Mouse (Mus musculus): ENCODE results near the gene Dclre1a. TPM values are rescaled to one million over a fixed set of nuclear protein-coding genes. Genes with fewer than 3 reads are reported as not detected.
"Not testable (repeated sequence)": the region's sequence is repeated elsewhere in the genome, so short reads cannot be mapped to it uniquely, and the experiment has no call there.

Dclre1a gene
- polyA plus RNA-seq, 1 experiment: 5.5 TPM

- Histone ChIP-seq H3K4me1 (ENCODE audit: control insufficient read depth, insufficient read depth, insufficient read length, low read length) (peaks cover 5% of the 10 kb centered on the region), H3K4me3 (ENCODE audit: insufficient read depth, low read depth, low read length) (no peak overlapping the region), H3K27ac (replicated peaks; ENCODE audit: low read depth, low read length) (peak overlapping the region; percentile 93)
These were observed 14.5 kb downstream of the Dclre1a start for GRCm38 (mm10) chr19:56533291-56534071.

- no peak overlapping the region for H3K4me3 ChIP-seq (ENCODE audit: insufficient read depth, low read depth, low read length)
- no peak overlapping the region for H3K27ac ChIP-seq (replicated peaks; ENCODE audit: low read depth, low read length)
- H3K4me1 ChIP-seq (ENCODE audit: control insufficient read depth, insufficient read depth, insufficient read length, low read length): peaks cover 5% of the 10 kb centered on the region
These were observed 16.8 kb downstream of the Dclre1a start for GRCm38 (mm10) chr19:56531251-56531650.

GRCm38 (mm10) chr19:56530529-56530928, 17.5 kb downstream of the Dclre1a start:
- not testable (repeated sequence) for H3K4me1 ChIP-seq (ENCODE audit: control insufficient read depth, insufficient read depth, insufficient read length, low read length); H3K27ac ChIP-seq (replicated peaks; ENCODE audit: low read depth, low read length); H3K4me3 ChIP-seq (ENCODE audit: insufficient read depth, low read depth, low read length)

DNA sequence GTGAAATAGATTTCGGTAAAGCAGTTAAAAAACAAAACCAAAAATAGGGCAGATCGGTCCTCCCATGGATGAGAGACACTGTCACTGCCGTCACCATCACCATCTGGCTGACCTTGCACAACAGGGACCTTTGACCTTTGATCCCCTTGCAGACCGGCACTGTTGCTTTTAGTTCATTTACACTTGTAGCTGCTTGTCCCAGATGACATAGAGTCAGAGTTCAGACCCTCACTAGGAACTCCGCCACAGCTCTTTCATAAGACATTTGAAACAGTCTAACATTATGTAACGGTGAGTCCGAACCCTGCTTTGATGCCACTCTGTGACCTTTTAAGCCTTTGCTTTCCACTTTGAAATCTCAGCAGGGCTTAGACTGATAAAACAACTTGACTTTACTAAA, 28.6 kb downstream of the Dclre1a start:
- not testable (repeated sequence) for H3K27ac ChIP-seq (replicated peaks; ENCODE audit: low read depth, low read length); H3K4me1 ChIP-seq (ENCODE audit: control insufficient read depth, insufficient read depth, insufficient read length, low read length); H3K4me3 ChIP-seq (ENCODE audit: insufficient read depth, low read depth, low read length)

GRCm38 (mm10) chr19:56513527-56513926, 34.5 kb downstream of the Dclre1a start:
- not testable (repeated sequence) for H3K4me1 ChIP-seq (ENCODE audit: control insufficient read depth, insufficient read depth, insufficient read length, low read length); H3K27ac ChIP-seq (replicated peaks; ENCODE audit: low read depth, low read length); H3K4me3 ChIP-seq (ENCODE audit: insufficient read depth, low read depth, low read length)

- H3K27ac ChIP-seq (replicated peaks; ENCODE audit: low read depth, low read length); H3K4me1 ChIP-seq (ENCODE audit: control insufficient read depth, insufficient read depth, insufficient read length, low read length); H3K4me3 ChIP-seq (ENCODE audit: insufficient read depth, low read depth, low read length): not testable (repeated sequence)
These were observed 36.8 kb downstream of the Dclre1a start for GRCm38 (mm10) chr19:56511207-56511606.

DNA sequence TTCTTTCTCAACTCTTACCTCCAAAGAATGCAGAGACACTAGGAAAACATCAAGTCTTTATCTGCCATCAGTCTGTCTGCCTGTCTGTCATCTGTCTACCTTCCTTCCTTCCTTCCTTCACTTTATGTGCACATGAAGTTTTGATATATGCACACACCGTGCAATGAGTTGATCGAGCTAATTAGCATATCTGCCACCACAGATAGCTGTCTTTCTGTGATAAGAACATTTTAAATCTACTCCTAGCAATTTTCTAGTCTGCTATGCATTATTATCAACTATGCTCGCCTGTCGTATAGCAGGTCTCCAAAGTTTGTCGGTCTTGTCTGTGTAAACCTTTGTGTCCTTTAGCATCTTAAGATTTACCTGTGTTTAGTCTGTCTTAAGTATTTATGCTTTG, 44.5 kb downstream of the Dclre1a start:
- not testable (repeated sequence) for H3K27ac ChIP-seq (replicated peaks; ENCODE audit: low read depth, low read length); H3K4me1 ChIP-seq (ENCODE audit: control insufficient read depth, insufficient read depth, insufficient read length, low read length); H3K4me3 ChIP-seq (ENCODE audit: insufficient read depth, low read depth, low read length)

GRCm38 (mm10) chr19:56503069-56503468, 45.0 kb downstream of the Dclre1a start:
- not testable (repeated sequence) for H3K4me3 ChIP-seq (ENCODE audit: insufficient read depth, low read depth, low read length); H3K4me1 ChIP-seq (ENCODE audit: control insufficient read depth, insufficient read depth, insufficient read length, low read length); H3K27ac ChIP-seq (replicated peaks; ENCODE audit: low read depth, low read length)

DNA sequence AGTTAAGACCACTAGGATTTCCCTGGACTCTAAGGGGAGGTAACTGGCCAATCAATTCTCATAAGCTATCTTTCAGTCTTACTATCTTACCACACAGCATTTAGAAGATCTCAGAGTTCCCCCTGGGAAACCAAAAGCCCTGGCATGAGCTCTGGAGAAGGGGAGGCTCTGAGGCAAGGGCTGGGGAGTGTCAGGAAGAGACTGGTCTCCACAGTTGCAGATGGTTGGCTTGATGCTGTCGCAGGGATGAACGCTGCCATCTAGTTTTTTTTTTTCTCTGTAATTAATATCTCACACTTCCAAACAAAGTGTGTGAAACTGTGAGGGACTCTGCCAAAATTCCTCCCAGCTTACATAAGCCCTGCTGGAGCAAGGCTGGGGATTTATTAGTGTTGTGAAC, 53.9 kb downstream of the Dclre1a start:
- not testable (repeated sequence) for H3K27ac ChIP-seq (replicated peaks; ENCODE audit: low read depth, low read length); H3K4me1 ChIP-seq (ENCODE audit: control insufficient read depth, insufficient read depth, insufficient read length, low read length); H3K4me3 ChIP-seq (ENCODE audit: insufficient read depth, low read depth, low read length)

DNA sequence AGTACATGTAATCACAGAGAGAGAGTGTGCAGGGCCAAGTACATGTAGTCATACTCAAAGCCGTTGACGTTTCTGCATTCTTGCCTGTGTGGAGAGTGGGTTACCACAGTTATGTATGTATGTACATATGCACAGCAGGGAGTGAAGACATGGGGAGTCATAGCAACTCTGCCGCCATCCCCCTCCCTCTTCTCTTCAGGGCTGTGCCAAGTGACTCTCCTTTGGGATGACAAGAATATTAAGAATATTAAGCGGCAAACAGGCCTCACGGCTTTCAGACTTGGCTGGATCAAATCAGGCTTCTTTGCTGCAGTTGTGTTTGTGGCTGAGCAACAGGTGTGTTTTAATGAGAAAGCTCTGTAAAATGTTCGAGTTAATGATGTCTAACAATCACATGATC, 58.4 kb downstream of the Dclre1a start:
- H3K27ac ChIP-seq (replicated peaks; ENCODE audit: low read depth, low read length): no peak overlapping the region
- H3K4me1 ChIP-seq (ENCODE audit: control insufficient read depth, insufficient read depth, insufficient read length, low read length): no peaks in the 10 kb centered on the region; the same call in 1 of the 2 replicates

GRCm38 (mm10) chr19:56487339-56487738, 60.7 kb downstream of the Dclre1a start:
- H3K4me3 ChIP-seq (ENCODE audit: insufficient read depth, low read depth, low read length): no peak overlapping the region
- no peaks in the 10 kb centered on the region; the same call in 1 of the 2 replicates for H3K4me1 ChIP-seq (ENCODE audit: control insufficient read depth, insufficient read depth, insufficient read length, low read length)
- no peak overlapping the region for H3K27ac ChIP-seq (replicated peaks; ENCODE audit: low read depth, low read length)

More for the DNA sequence above, 58.4 kb downstream of the Dclre1a start:
- H3K4me3 ChIP-seq (ENCODE audit: insufficient read depth, low read depth, low read length): no peak overlapping the region

DNA sequence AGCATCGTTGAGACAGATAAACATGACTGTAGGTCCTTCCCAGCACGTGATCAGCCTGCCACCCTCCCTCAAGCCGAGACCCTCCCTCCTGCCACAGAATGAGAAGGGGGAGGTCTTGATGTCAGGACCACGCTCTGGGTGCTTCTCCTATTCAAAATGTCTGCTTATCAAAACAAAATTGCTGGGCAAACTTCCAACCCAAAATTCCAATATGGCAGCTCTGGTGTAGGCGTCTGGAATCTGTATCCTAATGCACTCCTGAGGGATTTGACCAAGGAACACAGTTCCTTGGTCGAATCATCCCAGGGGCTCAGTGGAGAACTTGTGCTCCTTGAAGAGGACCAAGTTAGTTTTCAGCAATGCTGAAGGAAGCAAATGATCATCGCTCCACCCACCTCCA, 61.1 kb downstream of the Dclre1a start:
- Histone ChIP-seq H3K27ac (replicated peaks; ENCODE audit: low read depth, low read length) (no peak overlapping the region), H3K4me3 (ENCODE audit: insufficient read depth, low read depth, low read length) (no peak overlapping the region), H3K4me1 (ENCODE audit: control insufficient read depth, insufficient read depth, insufficient read length, low read length) (no peaks in the 10 kb centered on the region; the same call in 1 of the 2 replicates)

GRCm38 (mm10) chr19:56485376-56486271, 62.4 kb downstream of the Dclre1a start:
- H3K4me3 ChIP-seq (ENCODE audit: insufficient read depth, low read depth, low read length): no peak overlapping the region
- no peak overlapping the region for H3K27ac ChIP-seq (replicated peaks; ENCODE audit: low read depth, low read length)
- no peaks in the 10 kb centered on the region; the same call in 1 of the 2 replicates for H3K4me1 ChIP-seq (ENCODE audit: control insufficient read depth, insufficient read depth, insufficient read length, low read length)

DNA sequence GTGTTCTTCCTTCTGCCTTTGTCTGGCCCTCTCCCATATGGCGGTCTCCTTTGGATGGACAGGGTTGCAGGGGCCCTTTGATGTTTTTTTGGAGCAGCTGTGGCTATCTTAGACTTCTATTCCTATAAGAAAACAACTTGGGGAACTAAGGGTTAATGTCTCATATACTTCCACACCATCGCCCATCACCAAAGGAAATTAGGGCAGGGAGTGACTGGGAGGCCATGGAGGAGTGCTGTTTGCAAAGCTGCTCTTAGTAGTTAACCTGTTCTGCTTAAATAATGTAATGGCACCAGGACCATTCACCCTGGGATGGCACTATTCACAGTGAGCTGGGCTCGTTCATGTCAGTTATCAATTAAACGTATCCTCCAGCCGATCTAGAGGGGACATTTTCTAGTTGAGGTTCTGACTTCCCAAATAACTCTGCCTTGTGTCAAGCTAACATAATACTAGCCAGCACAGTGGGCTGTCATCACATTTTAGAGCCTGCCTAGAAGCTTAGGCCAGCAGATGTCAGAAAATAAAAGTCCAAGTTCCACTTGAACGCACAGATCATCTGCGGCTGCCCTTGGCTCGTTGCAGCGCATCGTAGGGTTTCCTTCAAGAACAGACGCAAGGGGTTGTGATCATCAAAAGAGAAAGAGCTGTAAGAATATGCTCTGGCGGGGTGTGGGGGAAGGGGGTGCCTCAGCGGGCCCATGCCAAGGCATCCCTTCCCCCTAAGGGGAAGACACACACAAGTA, 63.2 kb downstream of the Dclre1a start:
- Histone ChIP-seq H3K4me3 (ENCODE audit: insufficient read depth, low read depth, low read length) (no peak overlapping the region), H3K4me1 (ENCODE audit: control insufficient read depth, insufficient read depth, insufficient read length, low read length) (no peaks in the 10 kb centered on the region; the same call in 1 of the 2 replicates), H3K27ac (replicated peaks; ENCODE audit: low read depth, low read length) (no peak overlapping the region)
